Mouse (Mus musculus) olfactory bulb, adult 2 months (tissue): ENCODE data around the gene Nxpe5.

ENCODE experiments used
- CTCF ChIP-seq: fragments of 200-500 bp; IDR thresholded peaks from 2 replicates; pipeline ENCODE4 v1.5.1; 2012; ENCODE audit warnings: low read depth, mild to moderate bottlenecking, low read length, moderate library complexity; ENCODE audit not compliant: insufficient read depth
- POLR2A ChIP-seq: fragments of 200-500 bp; IDR thresholded peaks from 2 replicates; pipeline ENCODE4 v1.6.1; 2012; ENCODE audit warnings: mild to moderate bottlenecking, low read depth, low read length, moderate library complexity; ENCODE audit not compliant: insufficient read depth

GRCm38 (mm10) chr5:138268980-138269379, 43.3 kb downstream of the Nxpe5 start:
- no peak for TF ChIP-seq CTCF
- no peak for TF ChIP-seq POLR2A
